Mouse (Mus musculus): ENCODE measurements around the gene Fgfr2.

- TF ChIP-seq POLR2A (IDR thresholded peaks at IDR 0.05; ENCODE audit: insufficient read length, low read depth) (no peak), TCF12 (IDR thresholded peaks at IDR 0.05; ENCODE audit: insufficient read depth, poor library complexity, severe bottlenecking) (no peak), POLR2AphosphoS2 (IDR thresholded peaks at IDR 0.05; ENCODE audit: insufficient read length, low read depth) (no peak), E2F4 (IDR thresholded peaks at IDR 0.05; ENCODE audit: insufficient read depth) (no peak), USF1 (IDR thresholded peaks at IDR 0.05; ENCODE audit: low read depth) (no peak), MYOG (IDR thresholded peaks at IDR 0.05; ENCODE audit: control insufficient read depth in 1 of 3, insufficient read depth in 1 of 3, insufficient read length in 2 of 3, low read depth in 2 of 3) (no peak)
Observed at GRCm38 (mm10) chr7:132777728-132778453, 345.3 kb downstream of the Fgfr2 start.
